Mouse (Mus musculus) myocyte (in vitro differentiated cells): ENCODE results near the gene Ndc80.

Experiments used
- CEBPB ChIP-seq: IDR thresholded peaks from 2 replicates; pipeline ENCODE4 v1.6.1; 2011; ENCODE audit warnings: mild to moderate bottlenecking, moderate library complexity; ENCODE audit not compliant: poor library complexity, insufficient read depth, severe bottlenecking
- E2F4 ChIP-seq: IDR thresholded peaks from one replicate; pipeline ENCODE4 v1.6.1; 2011; ENCODE audit warnings: mild to moderate bottlenecking, control low read depth, moderate library complexity; ENCODE audit not compliant: insufficient read depth
- MAX ChIP-seq: IDR thresholded peaks from one replicate; pipeline ENCODE4 v1.6.1; 2011; ENCODE audit warnings: low read depth, mild to moderate bottlenecking, control low read depth
- MYOD1 ChIP-seq, 3 experiments: IDR thresholded peaks; one replicate each; pipeline ENCODE4 v1.6.1; 2011; ENCODE audit warnings: control low read depth in 2 of 3, low read depth in 2 of 3, mild to moderate bottlenecking in 2 of 3, moderate library complexity in 1 of 3; ENCODE audit not compliant: insufficient read length in 2 of 3, control insufficient read depth in 1 of 3
- MYOG ChIP-seq, 3 experiments: IDR thresholded peaks; one replicate each; pipeline ENCODE4 v1.6.1; 2011; ENCODE audit warnings: control low read depth in 2 of 3, low read depth in 2 of 3, mild to moderate bottlenecking in 2 of 3; ENCODE audit not compliant: insufficient read length in 2 of 3, control insufficient read depth in 1 of 3, insufficient read depth in 1 of 3
- POLR2A ChIP-seq: IDR thresholded peaks from one replicate; pipeline ENCODE4 v1.6.1; 2011; ENCODE audit warnings: low read depth, mild to moderate bottlenecking, control low read depth, moderate library complexity; ENCODE audit not compliant: insufficient read length
- POLR2AphosphoS2 ChIP-seq: IDR thresholded peaks from one replicate; pipeline ENCODE4 v1.6.1; 2011; ENCODE audit warnings: low read depth, control low read depth; ENCODE audit not compliant: insufficient read length
- REST ChIP-seq: IDR thresholded peaks from one replicate; pipeline ENCODE4 v1.6.1; 2011; ENCODE audit warnings: mild to moderate bottlenecking, control low read depth, moderate library complexity; ENCODE audit not compliant: insufficient read depth, insufficient read length
- SRF ChIP-seq: IDR thresholded peaks from one replicate; pipeline ENCODE4 v1.6.1; 2011; ENCODE audit warnings: low read depth; ENCODE audit not compliant: control insufficient read depth, insufficient read length
- TCF12 ChIP-seq: IDR thresholded peaks from one replicate; pipeline ENCODE4 v1.6.1; 2011; ENCODE audit warnings: mild to moderate bottlenecking, control low read depth; ENCODE audit not compliant: poor library complexity, insufficient read depth, severe bottlenecking
- TCF3 ChIP-seq: IDR thresholded peaks from one replicate; pipeline ENCODE4 v1.6.1; 2011; ENCODE audit warnings: low read depth, control low read depth; ENCODE audit not compliant: insufficient read length
- USF1 ChIP-seq: IDR thresholded peaks from one replicate; pipeline ENCODE4 v1.6.1; 2011; ENCODE audit warnings: low read depth, mild to moderate bottlenecking, control low read depth, moderate library complexity

GRCm38 (mm10) chr17:71460312-71460711, 66.3 kb downstream of the Ndc80 start:
- no peak for TF ChIP-seq POLR2AphosphoS2
- no peak for TF ChIP-seq MYOD1 (IDR thresholded peaks at IDR 0.05; ENCODE audit: control insufficient read depth in 1 of 3, insufficient read length in 2 of 3, low read depth in 2 of 3)
- no peak for TF ChIP-seq USF1
- TF ChIP-seq MYOG (IDR thresholded peaks at IDR 0.05; ENCODE audit: control insufficient read depth in 1 of 3, insufficient read depth in 1 of 3, insufficient read length in 2 of 3, low read depth in 2 of 3), result no peak
- no peak for TF ChIP-seq POLR2A
- no peak for TF ChIP-seq E2F4
- TF ChIP-seq MAX, result no peak
- no peak for TF ChIP-seq TCF12
- TF ChIP-seq TCF3, result no peak
- TF ChIP-seq CEBPB, result no peak
- no peak for TF ChIP-seq SRF
- TF ChIP-seq REST, result no peak
